Mouse (Mus musculus) MEL (cell line): ENCODE data around the gene Fbrsl1. TPM values are rescaled to one million over a fixed set of nuclear protein-coding genes. Genes with fewer than 3 reads are reported as not detected.

Experiments used
- DNase-seq: peaks from one replicate; pipeline ENCODE4 v3.0.0; 2011; ENCODE audit warnings: low read depth, low spot score
- H3K27ac ChIP-seq: 2 replicates; pipeline ENCODE4 v1.5.1; 2012; ENCODE audit warnings: low read depth, mild to moderate bottlenecking, control low read depth, low read length, moderate library complexity; ENCODE audit not compliant: control insufficient read depth
- H3K27me3 ChIP-seq, 2 experiments: fragments of 150-350 bp in 1 of 2; sonication (generic) in 1 of 2; 2 replicates each; pipeline ENCODE4 v1.6.1; 2012; ENCODE audit warnings: low read length in 2 of 2, mild to moderate bottlenecking in 2 of 2, improper control_type of control experiment in 1 of 2, moderate library complexity in 1 of 2; ENCODE audit not compliant: insufficient read depth in 2 of 2, control insufficient read depth in 1 of 2
- H3K36me3 ChIP-seq, 2 experiments: 2 replicates each; pipeline ENCODE4 v1.6.1; 2012 to 2014; ENCODE audit warnings: low read length in 2 of 2, improper control_type of control experiment in 1 of 2, inconsistent platforms in 1 of 2, mild to moderate bottlenecking in 1 of 2; ENCODE audit not compliant: insufficient read depth in 2 of 2, control insufficient read depth in 1 of 2
- H3K4me1 ChIP-seq, 2 experiments: fragments of 150-350 bp in 1 of 2; sonication (generic) in 1 of 2; 2 replicates each; pipeline ENCODE4 v1.6.1; 2012; ENCODE audit warnings: low read length in 2 of 2, improper control_type of control experiment in 1 of 2, mild to moderate bottlenecking in 1 of 2; ENCODE audit not compliant: insufficient read depth in 2 of 2, control insufficient read depth in 1 of 2
- H3K4me3 ChIP-seq, 2 experiments: fragments of 150-350 bp in 1 of 2; sonication (generic) in 1 of 2; 2 replicates each; pipeline ENCODE4 v1.5.1; 2012; ENCODE audit warnings: low read depth in 2 of 2, low read length in 2 of 2, mild to moderate bottlenecking in 2 of 2, moderate library complexity in 2 of 2, control low read depth in 1 of 2, improper control_type of control experiment in 1 of 2; ENCODE audit not compliant: control insufficient read depth in 1 of 2, insufficient read depth in 1 of 2
- H3K79me2 ChIP-seq: 2 replicates; pipeline ENCODE4 v1.6.1; 2012; ENCODE audit warnings: mild to moderate bottlenecking, low read length, moderate library complexity; ENCODE audit not compliant: control insufficient read depth, poor library complexity, insufficient read depth
- H3K9ac ChIP-seq: 2 replicates; pipeline ENCODE4 v1.6.1; 2012; ENCODE audit warnings: low read depth, mild to moderate bottlenecking, control low read depth, low read length, moderate library complexity; ENCODE audit not compliant: control insufficient read depth, poor library complexity, severe bottlenecking
- H3K9me3 ChIP-seq: fragments of 150-350 bp; sonication (generic); replicated peaks from 2 replicates; pipeline ENCODE4 v1.6.1; 2012; ENCODE audit warnings: mild to moderate bottlenecking, low read length, improper control_type of control experiment, moderate library complexity; ENCODE audit not compliant: insufficient read depth
- CHD1 ChIP-seq: IDR thresholded peaks from 2 replicates; pipeline ENCODE4 v1.6.1; 2012; ENCODE audit warnings: low read depth, mild to moderate bottlenecking, inconsistent platforms, low read length, improper control_type of control experiment
- CHD2 ChIP-seq: IDR thresholded peaks from 2 replicates; pipeline ENCODE4 v1.6.1; 2011; ENCODE audit warnings: low read length, improper control_type of control experiment
- CTCF ChIP-seq, 3 experiments: IDR thresholded peaks in 2 of 3; conservative IDR thresholded peaks in 1 of 3; 2 replicates each; pipeline ENCODE4 v1.5.1; 2011 to 2012; ENCODE audit warnings: low read length in 3 of 3, low read depth in 2 of 3, mild to moderate bottlenecking in 2 of 3, improper control_type of control experiment in 1 of 3, inconsistent platforms in 1 of 3, mixed read lengths in 1 of 3, moderate library complexity in 1 of 3; ENCODE audit not compliant: control insufficient read depth in 1 of 3, insufficient read depth in 1 of 3, poor library complexity in 1 of 3, severe bottlenecking in 1 of 3
- E2F4 ChIP-seq: IDR thresholded peaks from 2 replicates; pipeline ENCODE4 v1.6.1; 2011; ENCODE audit warnings: low read depth, low read length, improper control_type of control experiment, borderline replicate concordance
- ELF1 ChIP-seq: IDR thresholded peaks from 2 replicates; pipeline ENCODE4 v1.6.1; 2014; ENCODE audit warnings: low read depth, mild to moderate bottlenecking, inconsistent platforms, low read length, improper control_type of control experiment, moderate library complexity
- EP300 ChIP-seq, 2 experiments: IDR thresholded peaks; 2 replicates each; pipeline ENCODE4 v1.6.1; 2011; ENCODE audit warnings: improper control_type of control experiment in 2 of 2, low read length in 2 of 2, low read depth in 1 of 2, mild to moderate bottlenecking in 1 of 2
- ETS1 ChIP-seq: IDR thresholded peaks from 2 replicates; pipeline ENCODE4 v1.6.1; 2012; ENCODE audit warnings: low read depth, mild to moderate bottlenecking, inconsistent platforms, low read length, improper control_type of control experiment, moderate library complexity
- HCFC1 ChIP-seq: IDR thresholded peaks from 2 replicates; pipeline ENCODE4 v1.6.1; 2012; ENCODE audit warnings: low read depth, mild to moderate bottlenecking, inconsistent platforms, low read length, improper control_type of control experiment, moderate library complexity
- JUND ChIP-seq: IDR thresholded peaks from 2 replicates; pipeline ENCODE4 v1.6.1; 2011; ENCODE audit warnings: low read depth, mild to moderate bottlenecking, improper control_type of control experiment, low read length
- MAFK ChIP-seq: IDR thresholded peaks from 2 replicates; pipeline ENCODE4 v1.6.1; 2011; ENCODE audit warnings: low read depth, mild to moderate bottlenecking, low read length, improper control_type of control experiment, borderline replicate concordance
- MAX ChIP-seq: IDR thresholded peaks from 2 replicates; pipeline ENCODE4 v1.6.1; 2011; ENCODE audit warnings: low read length, improper control_type of control experiment
- MAZ ChIP-seq: IDR thresholded peaks from 2 replicates; pipeline ENCODE4 v1.6.1; 2012; ENCODE audit warnings: low read depth, mild to moderate bottlenecking, inconsistent platforms, low read length, improper control_type of control experiment
- MEF2A ChIP-seq: IDR thresholded peaks from 2 replicates; pipeline ENCODE4 v1.6.1; 2014; ENCODE audit warnings: low read depth, mild to moderate bottlenecking, inconsistent platforms, low read length, improper control_type of control experiment; ENCODE audit not compliant: poor library complexity, insufficient replicate concordance, severe bottlenecking; ENCODE audit errors: extremely low read depth
- NRF1 ChIP-seq: IDR thresholded peaks from 2 replicates; pipeline ENCODE4 v1.6.1; 2014; ENCODE audit warnings: low read depth, mild to moderate bottlenecking, inconsistent platforms, low read length, improper control_type of control experiment, moderate library complexity; ENCODE audit not compliant: poor library complexity, insufficient read depth, severe bottlenecking
- POLR2A ChIP-seq, 2 experiments: IDR thresholded peaks; 2 replicates each; pipeline ENCODE4 v1.6.1; 2011 to 2012; ENCODE audit warnings: low read length in 2 of 2, mild to moderate bottlenecking in 2 of 2, control low read depth in 1 of 2, improper control_type of control experiment in 1 of 2, low read depth in 1 of 2, moderate library complexity in 1 of 2; ENCODE audit not compliant: control insufficient read depth in 1 of 2, insufficient read depth in 1 of 2, poor library complexity in 1 of 2
- POLR2AphosphoS2 ChIP-seq: IDR thresholded peaks from 2 replicates; pipeline ENCODE4 v1.6.1; 2011; ENCODE audit warnings: low read length, improper control_type of control experiment
- POLR2AphosphoS5 ChIP-seq: IDR thresholded peaks from 2 replicates; pipeline ENCODE4 v1.6.1; 2012; ENCODE audit warnings: low read depth, borderline replicate concordance, mild to moderate bottlenecking, inconsistent platforms, low read length, moderate library complexity, mixed read lengths
- RCOR1 ChIP-seq: IDR thresholded peaks from 2 replicates; pipeline ENCODE4 v1.6.1; 2012; ENCODE audit warnings: low read depth, mild to moderate bottlenecking, inconsistent platforms, low read length, improper control_type of control experiment
- SIN3A ChIP-seq: IDR thresholded peaks from 2 replicates; pipeline ENCODE4 v1.6.1; 2012; ENCODE audit warnings: low read length, improper control_type of control experiment, inconsistent platforms
- SMC3 ChIP-seq: IDR thresholded peaks from 2 replicates; pipeline ENCODE4 v1.6.1; 2011; ENCODE audit warnings: low read depth, low read length, improper control_type of control experiment
- TAL1 ChIP-seq: IDR thresholded peaks from 2 replicates; pipeline ENCODE4 v1.6.1; 2012; ENCODE audit warnings: mild to moderate bottlenecking, inconsistent platforms, low read length, moderate library complexity, mixed read lengths
- TBP ChIP-seq: IDR thresholded peaks from 2 replicates; pipeline ENCODE4 v1.8.0; 2011; ENCODE audit warnings: low read depth, low read length, improper control_type of control experiment
- TCF12 ChIP-seq: IDR thresholded peaks from 2 replicates; pipeline ENCODE4 v1.6.1; 2014; ENCODE audit warnings: low read depth, mild to moderate bottlenecking, inconsistent platforms, low read length, improper control_type of control experiment, moderate library complexity
- UBTF ChIP-seq: IDR thresholded peaks from 2 replicates; pipeline ENCODE4 v1.6.1; 2012; ENCODE audit warnings: low read depth, mild to moderate bottlenecking, inconsistent platforms, low read length, improper control_type of control experiment, moderate library complexity, borderline replicate concordance; ENCODE audit not compliant: insufficient read depth
- USF2 ChIP-seq, 2 experiments: IDR thresholded peaks; 2 replicates each; pipeline ENCODE4 v1.6.1; 2011 to 2012; ENCODE audit warnings: improper control_type of control experiment in 2 of 2, low read length in 2 of 2, borderline replicate concordance in 1 of 2, inconsistent platforms in 1 of 2, low read depth in 1 of 2, mild to moderate bottlenecking in 1 of 2; ENCODE audit not compliant: insufficient read depth in 1 of 2
- ZKSCAN1 ChIP-seq: IDR thresholded peaks from 2 replicates; pipeline ENCODE4 v1.6.1; 2012; ENCODE audit warnings: low read depth, mild to moderate bottlenecking, inconsistent platforms, low read length, improper control_type of control experiment, moderate library complexity
- ZNF384 ChIP-seq: IDR thresholded peaks from 2 replicates; pipeline ENCODE4 v1.6.1; 2012; ENCODE audit warnings: low read depth, mild to moderate bottlenecking, inconsistent platforms, low read length, improper control_type of control experiment
- polyA plus RNA-seq, 2 experiments: library from polyadenylated mRNA; stranded (reverse) in 1 of 2; unstranded in 1 of 2; fragments of >175 nt in 1 of 2; fragments of >200 nt in 1 of 2; gene quantifications; 2 replicates each; pipeline versions ENCODE4 v1.2.1 to v1.2.4; 2012; ENCODE audit warnings: low replicate concordance in 2 of 2, low read depth in 1 of 2; ENCODE audit not compliant: insufficient read length in 2 of 2, insufficient read depth in 1 of 2, missing spikeins in 1 of 2
- total RNA-seq: library from RNA; depleted of rRNA; stranded (reverse); fragments of 300-350 nt; gene quantifications from 2 replicates; pipeline ENCODE4 v1.2.3, GENCODE M21; 2012

Fbrsl1 gene
- total and polyA plus RNA-seq, 3 experiments, result 12.7 to 56.1 TPM; not detected in 1

DNA sequence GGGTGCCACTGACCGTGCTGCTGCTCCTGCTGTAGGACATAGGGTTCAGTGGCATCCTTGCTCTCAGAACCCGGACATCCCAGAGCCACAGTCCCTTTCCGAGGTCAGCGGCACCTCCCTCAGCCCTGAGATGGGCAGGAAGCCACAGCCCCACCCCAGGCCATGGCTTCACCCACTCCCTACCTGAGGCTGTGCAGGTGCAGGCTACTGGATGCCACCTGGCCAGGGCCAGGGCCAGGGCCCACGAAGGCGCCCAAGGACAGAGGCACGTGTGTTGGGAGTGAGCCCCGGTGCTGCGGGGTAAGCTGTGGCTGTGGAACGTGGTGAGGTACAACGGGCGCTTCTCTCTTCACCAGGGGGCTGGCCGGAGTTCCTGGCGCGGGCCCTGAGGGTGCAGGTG, 69.2 kb downstream of the Fbrsl1 start:
- Histone ChIP-seq H3K4me1 (no peaks in the 10 kb centered on the region), H3K27me3 (no peaks in the 10 kb centered on the region), H3K4me3 (no peak overlapping the region), H3K9ac (no peak overlapping the region), H3K79me2 (no peaks in the 10 kb centered on the region), H3K9me3 (no peaks in the 10 kb centered on the region), H3K27ac (no peak overlapping the region), H3K36me3 (no peaks in the 10 kb centered on the region)
- no peak for TF ChIP-seq MAX
- TF ChIP-seq POLR2A (IDR thresholded peaks at IDR 0.05; ENCODE audit: control insufficient read depth in 1 of 2, insufficient read depth in 1 of 2, low read depth in 1 of 2, low read length in 2 of 2, poor library complexity in 1 of 2), result no peak
- no peak for TF ChIP-seq NRF1
- no peak for TF ChIP-seq ZKSCAN1
- TF ChIP-seq TAL1, result no peak
- no peak for TF ChIP-seq POLR2AphosphoS5
- no peak for TF ChIP-seq JUND
- TF ChIP-seq HCFC1, result no peak
- TF ChIP-seq ETS1, result no peak
- no peak for TF ChIP-seq CHD2
- no peak for TF ChIP-seq CTCF (IDR thresholded peaks at IDR 0.05 in 2 of 3, conservative IDR thresholded peaks at IDR 0.05 in 1 of 3; ENCODE audit: control insufficient read depth in 1 of 3, insufficient read depth in 1 of 3, low read depth in 2 of 3, low read length in 3 of 3, poor library complexity in 1 of 3, severe bottlenecking in 1 of 3)
- TF ChIP-seq CHD1, result no peak
- TF ChIP-seq TCF12, result no peak
- TF ChIP-seq MAFK, result no peak
- TF ChIP-seq TBP, result no peak
- no peak for TF ChIP-seq E2F4
- TF ChIP-seq RCOR1, result no peak
- TF ChIP-seq SMC3, result no peak
- no peak for TF ChIP-seq ZNF384
- TF ChIP-seq UBTF, result no peak
- DNase-seq, result no peak

- DNase-seq, result no peak
- H3K9ac ChIP-seq, result no peak overlapping the region
- H3K4me1 ChIP-seq, result no peaks in the 10 kb centered on the region
- H3K27ac ChIP-seq, result no peak overlapping the region
- no peaks in the 10 kb centered on the region for H3K9me3 ChIP-seq
- H3K4me3 ChIP-seq, result no peak overlapping the region
- no peaks in the 10 kb centered on the region for H3K27me3 ChIP-seq
- TF ChIP-seq ELF1 (no peak), UBTF (no peak), MAZ (no peak), POLR2AphosphoS2 (no peak), EP300 (IDR thresholded peaks at IDR 0.05; ENCODE audit: low read depth in 1 of 2, low read length in 2 of 2) (no peak), POLR2AphosphoS5 (no peak), TAL1 (no peak), MEF2A (no peak), SIN3A (no peak), USF2 (IDR thresholded peaks at IDR 0.05; ENCODE audit: borderline replicate concordance in 1 of 2, insufficient read depth in 1 of 2, low read depth in 1 of 2, low read length in 2 of 2) (no peak)
- TF ChIP-seq, all 39 proteins: peak for 0
- H3K36me3 ChIP-seq, result no peaks in the 10 kb centered on the region
- H3K79me2 ChIP-seq, result no peaks in the 10 kb centered on the region
Measured at GRCm38 (mm10) chr5:110378181-110378583, 70.1 kb downstream of the Fbrsl1 start.
